Mouse (Mus musculus): ENCODE measurements around the gene Gm13889. TPM values are rescaled to one million over a fixed set of nuclear protein-coding genes. Genes with fewer than 3 reads are reported as not detected.
A peak's percentile ranks its signal among the peaks of the same experiment; 100 is the strongest.

Gene Gm13889
- 3.2 and 3.8 TPM in 2 replicates for polyA plus RNA-seq (2016; fragmentation: Nextera tagmentation; extraction: Ambion mirVana)

- Histone ChIP-seq H3K4me3 (peak within 1 kb of the TSS; percentile 52), H3K4me1 (peaks cover 4% of the 10 kb centered on the region; the same call in 1 of the 2 replicates), H3K4me2 (peak within 1 kb of the TSS; percentile 73), H3K36me3 (no peaks in the 10 kb centered on the region), H3K9ac (peak within 1 kb of the TSS; percentile 41), H3K9me3 (replicated peaks) (no peaks in the 10 kb centered on the region), H3K27me3 (replicated peaks) (peaks cover 92% of the 10 kb centered on the region), H3K27ac (no peak within 1 kb of the TSS)
- no peak for ATAC-seq
- 12% methylated on average over 36 of the region's 62 CpGs for WGBS (ENCODE audit: insufficient replicate concordance)
Observed at GRCm38 (mm10) chr2:93956908-93957784, at the start of gene Gm13889. Gm13889 (minus strand) TSS chr2:93957201.

- H3K27me3 ChIP-seq (replicated peaks) = no peaks in the 10 kb centered on the region
- WGBS (ENCODE audit: insufficient replicate concordance) = 5% methylated on average over 2 of the region's 2 CpGs
- no peak for ATAC-seq
- no peak overlapping the region for H3K4me3 ChIP-seq
- H3K4me1 ChIP-seq = no peaks in the 10 kb centered on the region
- no peaks in the 10 kb centered on the region for H3K9me3 ChIP-seq (replicated peaks)
- peaks cover 93% of the 10 kb centered on the region for H3K36me3 ChIP-seq
- H3K4me2 ChIP-seq = no peak overlapping the region
- no peak overlapping the region for H3K9ac ChIP-seq
- no peak overlapping the region for H3K27ac ChIP-seq
Observed at GRCm38 (mm10) chr2:94002331-94002730, 45.3 kb upstream of the Gm13889 start.

GRCm38 (mm10) chr2:94001918-94002317 lies 44.9 kb upstream of the Gm13889 start:
- Histone ChIP-seq H3K27ac (no peak overlapping the region), H3K9me3 (replicated peaks) (no peaks in the 10 kb centered on the region), H3K36me3 (peaks cover 95% of the 10 kb centered on the region), H3K9ac (no peak overlapping the region), H3K4me1 (no peaks in the 10 kb centered on the region), H3K4me2 (no peak overlapping the region), H3K27me3 (replicated peaks) (no peaks in the 10 kb centered on the region), H3K4me3 (no peak overlapping the region)
- WGBS (ENCODE audit: insufficient replicate concordance) = 70% methylated on average over 4 of the region's 4 CpGs
- ATAC-seq = no peak

DNA sequence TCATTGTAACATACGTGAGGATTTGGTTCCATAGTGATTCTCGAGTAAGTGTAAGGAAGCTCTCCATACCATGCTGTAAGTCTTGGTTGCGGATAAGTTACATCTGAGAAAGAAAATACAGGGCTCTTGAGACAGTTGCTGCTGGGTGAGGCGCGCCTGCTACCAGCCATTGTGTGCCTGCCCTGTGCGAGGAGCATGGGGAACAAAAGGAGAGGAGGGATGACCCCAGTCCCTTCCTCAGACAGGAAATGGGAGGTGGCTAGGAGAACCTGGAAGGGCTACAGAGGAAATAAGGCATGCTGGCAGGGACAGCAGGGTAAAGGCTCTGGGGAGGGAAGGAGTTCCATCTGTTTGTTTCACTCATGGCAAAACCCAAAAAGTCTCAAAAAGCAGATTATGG lies 44.4 kb upstream of the Gm13889 start:
- WGBS (ENCODE audit: insufficient replicate concordance) = 84% methylated on average over 6 of the region's 6 CpGs
- H3K9me3 ChIP-seq (replicated peaks) = no peaks in the 10 kb centered on the region
- no peaks in the 10 kb centered on the region for H3K4me1 ChIP-seq
- H3K4me3 ChIP-seq = no peak overlapping the region
- no peaks in the 10 kb centered on the region for H3K27me3 ChIP-seq (replicated peaks)
- peaks cover 95% of the 10 kb centered on the region for H3K36me3 ChIP-seq
- H3K4me2 ChIP-seq = no peak overlapping the region
- no peak overlapping the region for H3K27ac ChIP-seq
- no peak for ATAC-seq
- no peak overlapping the region for H3K9ac ChIP-seq

DNA sequence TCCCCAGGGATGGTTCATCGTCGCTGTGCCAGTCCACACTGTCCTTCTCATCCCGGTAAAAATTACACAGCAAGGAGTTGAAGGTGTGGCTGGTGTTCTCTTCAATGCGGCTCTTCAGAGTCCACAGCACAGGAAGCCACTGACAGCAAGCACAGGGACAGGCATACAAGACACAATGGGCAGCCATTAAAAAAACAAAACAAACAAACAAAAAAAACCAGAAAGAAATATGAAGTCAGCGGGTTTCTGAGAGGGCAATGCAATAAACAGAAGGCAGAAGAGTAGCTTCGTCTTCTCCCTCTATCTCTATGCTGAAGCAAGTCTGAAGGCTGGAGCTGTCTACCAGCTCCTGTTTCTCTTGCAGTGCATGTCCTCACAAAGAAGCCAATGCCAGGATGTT lies 39.3 kb upstream of the Gm13889 start, which contains the start of gene Gm27027:
Gene Gm27027 (minus strand): TSS at position 101 of the 400 bp plus-strand sequence.
- WGBS (ENCODE audit: insufficient replicate concordance) = 87% methylated on average over 6 of the region's 6 CpGs
- no peak within 1 kb of the TSS for H3K4me3 ChIP-seq
- no peaks in the 10 kb centered on the region for H3K9me3 ChIP-seq (replicated peaks)
- ATAC-seq = no peak
- H3K4me2 ChIP-seq = no peak within 1 kb of the TSS
- H3K27me3 ChIP-seq (replicated peaks) = no peaks in the 10 kb centered on the region
- H3K9ac ChIP-seq = no peak within 1 kb of the TSS
- H3K27ac ChIP-seq = no peak within 1 kb of the TSS
- H3K4me1 ChIP-seq = no peaks in the 10 kb centered on the region
- H3K36me3 ChIP-seq = peaks cover 96% of the 10 kb centered on the region

- H3K9ac ChIP-seq = no peak overlapping the region
- H3K36me3 ChIP-seq = peaks cover 98% of the 10 kb centered on the region
Observed at GRCm38 (mm10) chr2:93992810-93993209, 35.8 kb upstream of the Gm13889 start.

DNA sequence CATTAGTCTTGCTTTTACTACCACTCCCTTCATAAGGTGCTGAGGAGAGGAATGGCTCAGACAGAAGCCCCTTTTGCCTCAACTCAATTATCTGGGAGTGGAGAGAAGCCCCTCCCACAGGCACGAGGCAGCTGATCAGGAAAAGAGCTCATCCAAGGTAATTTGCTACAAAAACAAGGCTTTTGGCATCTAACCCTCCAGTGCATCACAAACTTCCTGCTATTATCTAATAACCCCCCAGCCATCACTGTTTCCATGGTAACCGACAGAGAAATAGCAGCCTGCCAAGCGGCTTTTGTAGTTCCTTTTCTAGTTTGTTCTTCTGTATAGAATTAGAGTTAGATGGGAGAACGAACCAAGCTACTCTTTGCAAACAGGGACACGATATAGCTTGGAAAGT lies 35.3 kb upstream of the Gm13889 start:
- Histone ChIP-seq H3K27me3 (replicated peaks) (no peaks in the 10 kb centered on the region), H3K9me3 (replicated peaks) (no peaks in the 10 kb centered on the region), H3K9ac (no peak overlapping the region), H3K4me3 (no peak overlapping the region), H3K27ac (no peak overlapping the region), H3K36me3 (peaks cover 98% of the 10 kb centered on the region), H3K4me1 (no peaks in the 10 kb centered on the region), H3K4me2 (no peak overlapping the region)
- WGBS (ENCODE audit: insufficient replicate concordance) = 57% methylated on average over 5 of the region's 5 CpGs
- ATAC-seq = no peak

More at GRCm38 (mm10) chr2:93992810-93993209, 35.8 kb upstream of the Gm13889 start:
- Histone ChIP-seq H3K27me3 (replicated peaks) (no peaks in the 10 kb centered on the region), H3K4me1 (no peaks in the 10 kb centered on the region), H3K9me3 (replicated peaks) (no peaks in the 10 kb centered on the region), H3K4me2 (no peak overlapping the region), H3K27ac (no peak overlapping the region), H3K4me3 (no peak overlapping the region)
- ATAC-seq = no peak
- WGBS (ENCODE audit: insufficient replicate concordance) = 66% methylated on average over 3 of the region's 3 CpGs

- no peaks in the 10 kb centered on the region for H3K27me3 ChIP-seq (replicated peaks)
- H3K4me1 ChIP-seq = no peaks in the 10 kb centered on the region
- H3K4me3 ChIP-seq = no peak overlapping the region
- WGBS (ENCODE audit: insufficient replicate concordance) = 58% methylated on average over 3 of the region's 3 CpGs
- H3K27ac ChIP-seq = no peak overlapping the region
- no peak overlapping the region for H3K9ac ChIP-seq
- no peaks in the 10 kb centered on the region for H3K9me3 ChIP-seq (replicated peaks)
- ATAC-seq = no peak
- no peak overlapping the region for H3K4me2 ChIP-seq
- peaks cover 98% of the 10 kb centered on the region for H3K36me3 ChIP-seq
Observed at GRCm38 (mm10) chr2:93991336-93991735, 34.3 kb upstream of the Gm13889 start.

DNA sequence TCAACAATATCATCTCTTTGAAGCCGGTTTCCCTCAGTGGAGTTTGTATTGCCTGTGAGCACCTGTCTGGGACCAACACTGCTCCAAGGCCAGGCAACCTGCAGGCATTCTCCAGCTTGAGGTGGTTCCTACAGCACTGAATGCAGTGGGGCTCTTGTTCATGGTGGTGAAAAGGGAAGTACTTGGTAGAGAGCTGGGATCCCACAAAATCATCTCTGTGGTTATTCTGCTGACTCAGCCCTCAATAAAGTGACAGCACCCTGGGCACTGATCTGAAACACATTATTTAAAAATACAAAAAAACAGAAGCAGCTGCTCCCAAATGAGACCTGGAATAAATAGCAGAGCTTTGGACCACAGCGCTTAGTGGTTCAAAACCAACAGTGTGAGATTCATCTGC lies 31.4 kb upstream of the Gm13889 start:
- Histone ChIP-seq H3K4me3 (no peak overlapping the region), H3K27me3 (replicated peaks) (no peaks in the 10 kb centered on the region), H3K9ac (no peak overlapping the region), H3K4me2 (no peak overlapping the region), H3K9me3 (replicated peaks) (no peaks in the 10 kb centered on the region), H3K4me1 (no peaks in the 10 kb centered on the region), H3K36me3 (peaks cover 91% of the 10 kb centered on the region), H3K27ac (no peak overlapping the region)
- 88% methylated on average over 2 of the region's 2 CpGs for WGBS (ENCODE audit: insufficient replicate concordance)
- ATAC-seq = no peak

DNA sequence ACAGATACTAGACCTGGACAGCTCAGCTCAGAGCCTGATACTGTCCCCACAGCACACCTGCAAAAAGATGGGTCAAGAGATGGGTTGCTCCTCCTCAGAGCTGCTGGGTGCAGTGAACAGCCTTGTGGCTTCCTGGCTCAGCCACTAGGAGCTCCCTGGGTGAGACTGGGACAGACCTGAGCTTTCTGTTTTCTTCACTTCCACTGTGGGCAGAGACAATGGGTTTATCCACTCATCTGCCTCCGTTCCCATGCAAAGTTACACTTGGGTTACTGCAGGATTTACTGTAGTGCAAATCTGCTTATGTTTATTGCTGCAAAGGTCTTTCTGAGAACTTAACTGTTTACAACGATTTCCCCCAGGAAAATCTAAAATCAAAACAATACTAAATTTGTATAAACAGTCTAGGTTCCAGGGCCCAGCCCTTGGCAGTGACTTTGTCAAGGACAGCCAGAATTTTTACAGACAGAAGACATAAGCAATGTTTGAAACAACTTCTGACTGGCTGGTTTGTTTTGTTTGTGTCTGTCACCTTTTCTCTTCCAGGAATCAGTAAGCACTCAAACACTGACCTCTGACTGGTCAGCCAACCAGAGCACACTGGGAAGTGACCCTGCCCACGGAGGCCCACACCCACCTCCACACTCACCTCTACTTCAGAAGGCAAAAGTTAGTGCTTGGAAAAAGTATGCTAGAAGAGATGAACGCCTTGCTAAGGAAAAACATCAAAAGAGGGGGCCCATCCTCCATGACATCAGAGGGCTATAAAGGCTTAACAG lies 25.6 kb upstream of the Gm13889 start:
- H3K4me3 ChIP-seq = no peak overlapping the region
- no peak overlapping the region for H3K4me2 ChIP-seq
- no peaks in the 10 kb centered on the region for H3K9me3 ChIP-seq (replicated peaks)
- 68% methylated on average over 4 of the region's 4 CpGs for WGBS (ENCODE audit: insufficient replicate concordance)
- no peaks in the 10 kb centered on the region for H3K4me1 ChIP-seq
- H3K27ac ChIP-seq = no peak overlapping the region
- no peak overlapping the region for H3K9ac ChIP-seq
- H3K36me3 ChIP-seq = peaks cover 82% of the 10 kb centered on the region
- 0 out of 2 replicates have a peak, but pooled peaks cover 3% of the 10 kb centered on the region for H3K27me3 ChIP-seq (replicated peaks)
- no peak for ATAC-seq

GRCm38 (mm10) chr2:93979249-93980120 lies 22.5 kb upstream of the Gm13889 start:
- ATAC-seq = no peak
- H3K9me3 ChIP-seq (replicated peaks) = no peaks in the 10 kb centered on the region
- peaks cover 16% of the 10 kb centered on the region for H3K27me3 ChIP-seq (replicated peaks)
- H3K36me3 ChIP-seq = peaks cover 56% of the 10 kb centered on the region
- no peak overlapping the region for H3K4me3 ChIP-seq
- H3K9ac ChIP-seq = no peak overlapping the region
- H3K4me1 ChIP-seq = peaks cover 16% of the 10 kb centered on the region
- 78% methylated on average over 7 of the region's 7 CpGs for WGBS (ENCODE audit: insufficient replicate concordance)
- no peak overlapping the region for H3K27ac ChIP-seq
- H3K4me2 ChIP-seq = no peak overlapping the region
